Mouse (Mus musculus) stomach, embryonic 15.5 days (tissue): ENCODE measurements around the gene Stat5b. TPM values are rescaled to one million over a fixed set of nuclear protein-coding genes. Genes with fewer than 3 reads are reported as not detected.
"Not testable (repeated sequence)": the region's sequence is repeated elsewhere in the genome, so short reads cannot be mapped to it uniquely, and the experiment has no call there.

ENCODE experiments used
- ATAC-seq: fragments of 200-750 bp; cut with Nextera tagmentation; 2 replicates; pipeline ENCODE4 v1.8.0; 2017; ENCODE audit warnings: low read depth, moderate number of reproducible peaks, moderate TSS enrichment; ENCODE audit not compliant: insufficient read depth, low FRiP score
- H3K27ac ChIP-seq: fragments of 300-500 bp; sonication (generic); 2 replicates; pipeline ENCODE4 v1.5.1; 2015; ENCODE audit warnings: mild to moderate bottlenecking, inconsistent platforms
- H3K27me3 ChIP-seq: fragments of 300-500 bp; sonication (generic); replicated peaks from 2 replicates; pipeline ENCODE4 v1.6.1; 2015; ENCODE audit warnings: inconsistent platforms
- H3K36me3 ChIP-seq: fragments of 300-500 bp; sonication (generic); 2 replicates; pipeline ENCODE4 v1.6.1; 2015; ENCODE audit warnings: inconsistent platforms
- H3K4me1 ChIP-seq: fragments of 300-500 bp; sonication (generic); 2 replicates; pipeline ENCODE4 v1.6.1; 2015; ENCODE audit warnings: inconsistent platforms
- H3K4me2 ChIP-seq: fragments of 300-500 bp; sonication (generic); 2 replicates; pipeline ENCODE4 v1.6.1; 2015; ENCODE audit warnings: mild to moderate bottlenecking, inconsistent platforms
- H3K4me3 ChIP-seq: fragments of 300-500 bp; sonication (generic); replicated peaks from 2 replicates; pipeline ENCODE4 v1.5.1; 2015; ENCODE audit warnings: inconsistent platforms
- H3K9ac ChIP-seq: fragments of 300-500 bp; sonication (generic); 2 replicates; pipeline ENCODE4 v1.6.1; 2015; ENCODE audit warnings: inconsistent platforms
- H3K9me3 ChIP-seq: fragments of 300-500 bp; sonication (generic); 2 replicates; pipeline ENCODE4 v1.6.1; 2016; ENCODE audit warnings: inconsistent platforms
- WGBS: fragments of 180-500 bp; shearing (Covaris S2); methylation state at CpG from one replicate; pipeline ENCODE4 v1.1.7; 2015; 5-methylcytosine and 5-hydroxymethylcytosine counted together
- polyA plus RNA-seq: library from polyadenylated mRNA; unstranded; fragments of >200 nt; fragmentation: Nextera tagmentation; extraction: Ambion mirVana; gene quantifications from 2 replicates; pipeline ENCODE4 v1.2.1, GENCODE M21; 2015

Stat5b gene
- polyA plus RNA-seq, 1 experiment from 2014 or later, result 27.5 TPM

DNA sequence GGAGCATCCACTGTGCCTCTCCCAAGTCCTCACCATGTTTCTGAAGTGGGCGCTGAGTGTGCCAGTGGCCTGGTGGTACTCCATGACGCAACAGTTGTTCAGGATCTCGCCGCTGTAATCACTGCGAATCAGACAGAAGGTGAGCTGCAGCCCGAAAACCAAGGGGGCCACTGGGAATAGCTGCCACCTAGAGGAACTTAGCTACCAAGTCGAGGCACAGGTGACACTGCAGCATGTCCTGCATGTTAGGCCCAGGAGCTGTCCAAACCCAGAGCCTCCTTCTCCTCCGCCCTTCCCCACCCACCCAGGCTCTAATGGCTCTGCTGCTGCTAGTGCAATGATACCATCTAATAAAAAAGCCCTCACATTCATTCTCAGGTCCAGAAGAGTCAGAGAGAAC lies 53.9 kb downstream of the Stat5b start:
- no peak overlapping the region for H3K4me3 ChIP-seq
- H3K36me3 ChIP-seq, result peaks cover 31% of the 10 kb centered on the region
- H3K4me1 ChIP-seq, result no peaks in the 10 kb centered on the region
- no peaks in the 10 kb centered on the region for H3K27me3 ChIP-seq
- H3K4me2 ChIP-seq, result no peak overlapping the region
- no peak for ATAC-seq
- 69% methylated on average over 8 of the region's 8 CpGs for WGBS
- no peak overlapping the region for H3K27ac ChIP-seq
- H3K9ac ChIP-seq, result no peak overlapping the region
- no peaks in the 10 kb centered on the region for H3K9me3 ChIP-seq

DNA sequence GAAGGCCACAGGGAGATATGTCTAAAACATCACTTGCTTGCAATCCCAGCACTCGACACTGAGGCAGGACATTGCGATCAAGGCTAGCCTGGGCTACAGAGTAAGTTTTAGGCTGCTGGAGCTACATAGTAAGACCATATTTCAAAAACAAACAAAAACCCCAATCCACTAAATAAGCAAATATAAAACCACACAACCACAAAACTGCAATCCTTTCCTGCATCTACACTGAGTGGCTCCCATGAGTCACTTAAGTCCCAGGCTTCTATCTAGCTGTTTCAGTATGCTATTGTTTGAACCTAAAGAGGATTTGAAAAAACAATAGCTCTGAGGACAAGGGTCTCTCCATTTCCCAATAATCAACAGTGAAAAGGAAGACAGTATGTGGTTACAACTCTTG lies 55.1 kb downstream of the Stat5b start:
- no peak overlapping the region for H3K9ac ChIP-seq
- H3K27ac ChIP-seq, result no peak overlapping the region
- H3K9me3 ChIP-seq, result no peaks in the 10 kb centered on the region
- H3K4me3 ChIP-seq, result no peak overlapping the region
- H3K27me3 ChIP-seq, result no peaks in the 10 kb centered on the region
- no peaks in the 10 kb centered on the region for H3K4me1 ChIP-seq
- peaks cover 29% of the 10 kb centered on the region for H3K36me3 ChIP-seq
- ATAC-seq, result no peak
- H3K4me2 ChIP-seq, result no peak overlapping the region
- 94% methylated on average over 2 of the region's 2 CpGs for WGBS

DNA sequence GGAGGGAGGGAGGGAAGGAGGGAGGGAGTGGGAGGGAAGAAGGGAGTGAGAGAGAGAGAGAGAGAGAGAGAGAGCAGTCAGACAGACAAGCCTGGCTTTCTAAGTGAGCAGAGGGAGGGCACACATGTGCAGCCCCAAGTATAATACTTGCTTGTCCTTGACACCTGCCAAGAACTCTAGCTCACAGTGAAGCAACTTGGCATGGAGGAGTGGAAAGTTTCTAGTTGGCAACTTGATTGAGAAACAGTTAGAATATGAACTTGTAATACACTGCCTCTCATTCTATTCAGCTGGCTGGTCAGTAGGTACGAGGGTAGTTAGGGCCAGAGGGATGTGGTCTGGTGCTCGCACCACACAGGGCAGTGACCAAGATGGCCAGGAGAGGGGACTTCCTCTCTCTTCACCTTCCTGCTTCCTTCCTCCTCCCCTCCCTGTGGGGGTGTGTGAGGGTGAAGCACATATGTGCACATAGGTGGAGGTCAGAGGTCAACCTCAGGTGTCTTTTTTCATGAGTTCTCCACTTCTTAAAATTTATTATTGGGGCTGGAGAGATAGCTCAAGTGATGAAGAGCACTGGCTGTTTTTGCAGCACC lies 59.0 kb downstream of the Stat5b start:
- no peak overlapping the region for H3K27ac ChIP-seq
- H3K4me2 ChIP-seq, result no peak overlapping the region
- H3K4me3 ChIP-seq, result no peak overlapping the region
- no peak for ATAC-seq
- no peaks in the 10 kb centered on the region for H3K4me1 ChIP-seq
- peaks cover 36% of the 10 kb centered on the region for H3K36me3 ChIP-seq
- H3K9ac ChIP-seq, result no peak overlapping the region
- no peaks in the 10 kb centered on the region for H3K9me3 ChIP-seq
- 78% methylated on average over 2 of the region's 2 CpGs for WGBS
- H3K27me3 ChIP-seq, result no peaks in the 10 kb centered on the region

- not testable (repeated sequence) for H3K9me3 ChIP-seq, ATAC-seq, H3K9ac ChIP-seq, H3K4me3 ChIP-seq, H3K27ac ChIP-seq, H3K4me1 ChIP-seq, H3K27me3 ChIP-seq, H3K4me2 ChIP-seq
- WGBS, result 85% methylated on average over 9 of the region's 9 CpGs
- H3K36me3 ChIP-seq, result peaks cover 31% of the 10 kb centered on the region
Measured at GRCm38 (mm10) chr11:100790644-100791043, 59.9 kb downstream of the Stat5b start.

DNA sequence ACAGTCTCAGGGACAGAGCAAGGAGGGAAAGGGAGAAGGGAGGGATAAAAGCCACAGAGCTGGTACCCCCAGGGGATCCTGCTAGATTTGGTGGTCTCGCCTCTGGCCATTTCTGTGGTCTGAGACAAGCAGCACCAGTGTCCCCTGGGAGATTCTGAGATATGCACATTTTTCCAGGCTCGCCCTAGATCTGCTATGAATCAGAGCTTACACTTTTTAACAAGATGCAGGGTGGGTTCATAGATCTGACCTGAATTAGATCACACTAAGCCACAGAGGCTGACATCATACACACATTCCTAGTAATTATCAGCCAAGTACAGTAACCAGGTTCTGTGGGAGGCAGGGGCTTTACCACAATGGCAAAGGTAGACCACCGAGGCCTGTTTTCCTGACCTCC lies 60.8 kb downstream of the Stat5b start:
- no peak overlapping the region for H3K9ac ChIP-seq
- peaks cover 31% of the 10 kb centered on the region for H3K36me3 ChIP-seq
- H3K4me2 ChIP-seq, result no peak overlapping the region
- no peaks in the 10 kb centered on the region for H3K27me3 ChIP-seq
- 92% methylated on average over 3 of the region's 3 CpGs for WGBS
- H3K4me3 ChIP-seq, result no peak overlapping the region
- no peak for ATAC-seq
- no peaks in the 10 kb centered on the region for H3K9me3 ChIP-seq
- H3K4me1 ChIP-seq, result no peaks in the 10 kb centered on the region
- H3K27ac ChIP-seq, result no peak overlapping the region

DNA sequence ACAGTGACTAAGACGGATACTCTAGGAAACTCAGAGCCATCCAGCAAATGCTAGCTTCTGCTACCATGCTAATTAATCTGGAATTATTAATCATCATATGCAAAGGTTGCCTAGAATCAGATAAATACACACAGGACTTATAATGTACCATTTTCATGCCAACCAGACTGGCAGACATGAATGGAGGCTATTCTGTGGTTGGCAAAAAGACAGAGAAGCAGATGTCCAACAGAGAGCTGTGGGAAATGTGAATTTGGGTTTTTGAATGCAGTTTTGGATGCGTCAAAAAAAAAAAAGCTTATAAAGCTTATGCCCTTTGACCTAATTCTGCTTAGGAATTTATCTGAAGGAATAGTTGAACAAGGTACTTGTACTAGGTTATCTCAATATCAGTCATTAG lies 64.8 kb downstream of the Stat5b start:
- Histone ChIP-seq H3K36me3 (peaks cover 39% of the 10 kb centered on the region), H3K9me3 (no peaks in the 10 kb centered on the region), H3K4me1 (no peaks in the 10 kb centered on the region), H3K9ac (no peak overlapping the region), H3K4me3 (no peak overlapping the region), H3K27ac (no peak overlapping the region), H3K27me3 (no peaks in the 10 kb centered on the region), H3K4me2 (no peak overlapping the region)
- ATAC-seq, result no peak
- 87% methylated on average over 2 of the region's 2 CpGs for WGBS

DNA sequence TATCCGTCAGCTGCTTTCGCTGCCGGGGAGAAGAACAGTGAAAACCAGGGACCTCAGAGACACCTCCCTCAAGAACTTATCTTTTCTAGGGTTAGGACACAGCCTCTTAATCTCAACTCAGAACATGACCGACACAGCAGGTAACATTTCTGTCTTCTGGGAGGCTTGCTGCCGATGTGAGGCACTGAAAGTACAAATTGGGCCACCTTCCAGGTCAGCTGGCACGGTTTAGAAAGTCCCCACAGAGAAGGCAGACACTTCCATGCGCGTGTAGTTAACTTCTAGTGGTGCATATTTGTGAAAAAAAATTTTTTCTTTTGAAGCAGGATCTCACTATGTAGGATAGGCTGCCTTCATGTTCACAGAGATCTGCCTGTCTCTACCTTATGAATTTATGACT lies 66.2 kb downstream of the Stat5b start:
- WGBS, result 86% methylated on average over 8 of the region's 8 CpGs
- no peak overlapping the region for H3K27ac ChIP-seq
- H3K9me3 ChIP-seq, result no peaks in the 10 kb centered on the region
- no peak overlapping the region for H3K4me2 ChIP-seq
- no peaks in the 10 kb centered on the region for H3K27me3 ChIP-seq
- H3K4me1 ChIP-seq, result no peaks in the 10 kb centered on the region
- no peak overlapping the region for H3K4me3 ChIP-seq
- H3K36me3 ChIP-seq, result peaks cover 36% of the 10 kb centered on the region
- H3K9ac ChIP-seq, result no peak overlapping the region
- ATAC-seq, result no peak

DNA sequence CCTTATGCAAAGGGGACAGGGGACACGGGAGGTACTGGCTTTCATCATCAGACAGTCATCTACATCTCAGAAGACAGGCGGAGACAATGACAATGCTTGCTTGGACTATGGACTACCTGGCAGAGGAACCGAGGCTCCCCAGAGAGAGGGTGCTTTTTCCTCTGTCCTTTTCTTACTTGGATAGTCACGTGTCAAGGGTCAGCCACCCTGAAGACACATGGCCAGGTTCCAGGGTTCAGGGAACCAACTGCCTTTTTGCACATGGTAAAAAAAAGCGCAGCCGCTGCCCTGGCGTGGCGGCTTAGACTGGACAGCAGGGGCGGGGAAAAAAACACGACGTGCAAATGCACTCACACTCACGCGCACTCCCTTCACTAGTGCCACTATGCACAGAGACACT lies 68.0 kb downstream of the Stat5b start:
- H3K4me2 ChIP-seq, result no peak overlapping the region
- no peak overlapping the region for H3K4me3 ChIP-seq
- no peak overlapping the region for H3K27ac ChIP-seq
- H3K9me3 ChIP-seq, result no peaks in the 10 kb centered on the region
- peaks cover 34% of the 10 kb centered on the region for H3K36me3 ChIP-seq
- H3K27me3 ChIP-seq, result no peaks in the 10 kb centered on the region
- H3K9ac ChIP-seq, result no peak overlapping the region
- no peak for ATAC-seq
- 85% methylated on average over 13 of the region's 13 CpGs for WGBS
- H3K4me1 ChIP-seq, result no peaks in the 10 kb centered on the region

- Histone ChIP-seq H3K9me3 (no peaks in the 10 kb centered on the region), H3K4me1 (no peaks in the 10 kb centered on the region), H3K27me3 (no peaks in the 10 kb centered on the region), H3K36me3 (peaks cover 29% of the 10 kb centered on the region), H3K27ac (no peak overlapping the region), H3K9ac (no peak overlapping the region), H3K4me2 (no peak overlapping the region), H3K4me3 (no peak overlapping the region)
- WGBS, result 85% methylated on average over 15 of the region's 15 CpGs
- no peak for ATAC-seq
Measured at GRCm38 (mm10) chr11:100781763-100782475, 68.6 kb downstream of the Stat5b start.

- H3K9me3 ChIP-seq, result no peaks in the 10 kb centered on the region
- H3K4me3 ChIP-seq, result no peak overlapping the region
- ATAC-seq, result no peak
- peaks cover 25% of the 10 kb centered on the region for H3K36me3 ChIP-seq
- H3K9ac ChIP-seq, result no peak overlapping the region
- no peak overlapping the region for H3K27ac ChIP-seq
- H3K27me3 ChIP-seq, result no peaks in the 10 kb centered on the region
- WGBS, result 83% methylated on average over 8 of the region's 8 CpGs
- no peak overlapping the region for H3K4me2 ChIP-seq
- no peaks in the 10 kb centered on the region for H3K4me1 ChIP-seq
Measured at GRCm38 (mm10) chr11:100780247-100780646, 70.3 kb downstream of the Stat5b start.

DNA sequence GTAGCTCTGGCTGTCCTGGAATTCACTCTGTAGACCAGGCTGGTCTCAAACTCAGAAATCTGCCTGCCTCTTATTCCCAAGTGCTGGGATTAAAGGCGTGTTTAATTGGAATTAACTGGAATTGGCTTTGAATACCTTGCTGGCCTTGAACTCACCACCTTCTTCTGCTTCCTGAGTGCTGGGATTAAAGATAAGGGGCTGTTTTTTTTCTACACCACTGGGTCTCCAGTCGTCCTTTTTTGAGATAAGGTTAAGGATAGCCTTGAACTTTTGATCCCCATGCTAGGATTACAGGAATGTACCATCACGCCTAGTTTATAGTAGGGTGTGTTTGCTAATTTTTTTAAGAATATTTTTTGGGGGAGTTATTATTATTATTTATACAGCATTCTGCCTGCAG lies 72.5 kb downstream of the Stat5b start:
- Histone ChIP-seq H3K4me3 (no peak overlapping the region), H3K9ac (no peak overlapping the region), H3K4me1 (no peaks in the 10 kb centered on the region), H3K9me3 (no peaks in the 10 kb centered on the region), H3K27ac (no peak overlapping the region), H3K4me2 (no peak overlapping the region), H3K27me3 (no peaks in the 10 kb centered on the region), H3K36me3 (peaks cover 18% of the 10 kb centered on the region; the same call in 1 of the 2 replicates)
- ATAC-seq, result no peak
- WGBS, result 63% methylated on average over 3 of the region's 3 CpGs

- H3K9ac ChIP-seq, result no peak overlapping the region
- 82% methylated on average over 10 of the region's 10 CpGs for WGBS
- no peaks in the 10 kb centered on the region for H3K9me3 ChIP-seq
- no peak overlapping the region for H3K27ac ChIP-seq
- H3K4me2 ChIP-seq, result no peak overlapping the region
- H3K27me3 ChIP-seq, result no peaks in the 10 kb centered on the region
- H3K4me1 ChIP-seq, result no peaks in the 10 kb centered on the region
- ATAC-seq, result no peak
- no peak overlapping the region for H3K4me3 ChIP-seq
- H3K36me3 ChIP-seq, result 0 out of 2 replicates have a peak, but pooled peaks cover 8% of the 10 kb centered on the region
Measured at GRCm38 (mm10) chr11:100775921-100776320, 74.6 kb downstream of the Stat5b start.
